Mouse (Mus musculus) embryonic facial prominence, embryonic 15.5 days (tissue): Measurements from ENCODE around the gene Gspt1. TPM values are rescaled to one million over a fixed set of nuclear protein-coding genes. Genes with fewer than 3 reads are reported as not detected.

Source experiments
- ATAC-seq: fragments of 200-750 bp; cut with Nextera tagmentation; 2 replicates; pipeline ENCODE4 v1.8.0; 2017; ENCODE audit warnings: low read depth, moderate TSS enrichment; ENCODE audit not compliant: insufficient number of reproducible peaks, low FRiP score, low TSS enrichment
- H3K27ac ChIP-seq: fragments of 300-500 bp; sonication (generic); replicated peaks from 2 replicates; pipeline ENCODE4 v1.5.1; 2015; ENCODE audit warnings: mild to moderate bottlenecking, inconsistent platforms
- H3K27me3 ChIP-seq: fragments of 300-500 bp; sonication (generic); 2 replicates; pipeline ENCODE4 v1.6.1; 2015; ENCODE audit warnings: inconsistent platforms
- H3K36me3 ChIP-seq: fragments of 300-500 bp; sonication (generic); 2 replicates; pipeline ENCODE4 v1.6.1; 2015; ENCODE audit warnings: mild to moderate bottlenecking, inconsistent platforms
- H3K4me1 ChIP-seq: fragments of 300-500 bp; sonication (generic); 2 replicates; pipeline ENCODE4 v1.6.1; 2015; ENCODE audit warnings: inconsistent platforms
- H3K4me2 ChIP-seq: fragments of 300-500 bp; sonication (generic); replicated peaks from 2 replicates; pipeline ENCODE4 v1.6.1; 2015; ENCODE audit warnings: mild to moderate bottlenecking, inconsistent platforms
- H3K4me3 ChIP-seq: fragments of 300-500 bp; sonication (generic); replicated peaks from 2 replicates; pipeline ENCODE4 v1.5.1; 2015; ENCODE audit warnings: mild to moderate bottlenecking, inconsistent platforms
- H3K9ac ChIP-seq: fragments of 300-500 bp; sonication (generic); 2 replicates; pipeline ENCODE4 v1.6.1; 2015; ENCODE audit warnings: inconsistent platforms
- H3K9me3 ChIP-seq: fragments of 300-500 bp; sonication (generic); replicated peaks from 2 replicates; pipeline ENCODE4 v1.6.1; 2016; ENCODE audit warnings: inconsistent platforms
- WGBS: fragments of 180-500 bp; shearing (Covaris S2); methylation state at CpG from one replicate; pipeline ENCODE4 v1.1.7; 2015; 5-methylcytosine and 5-hydroxymethylcytosine counted together
- polyA plus RNA-seq: library from polyadenylated mRNA; unstranded; fragments of >200 nt; fragmentation: Nextera tagmentation; extraction: Ambion mirVana; gene quantifications from 2 replicates; pipeline ENCODE4 v1.2.1, GENCODE M21; 2015

Gspt1 gene
- polyA plus RNA-seq, 1 experiment from 2014 or later: 77.7 TPM

DNA sequence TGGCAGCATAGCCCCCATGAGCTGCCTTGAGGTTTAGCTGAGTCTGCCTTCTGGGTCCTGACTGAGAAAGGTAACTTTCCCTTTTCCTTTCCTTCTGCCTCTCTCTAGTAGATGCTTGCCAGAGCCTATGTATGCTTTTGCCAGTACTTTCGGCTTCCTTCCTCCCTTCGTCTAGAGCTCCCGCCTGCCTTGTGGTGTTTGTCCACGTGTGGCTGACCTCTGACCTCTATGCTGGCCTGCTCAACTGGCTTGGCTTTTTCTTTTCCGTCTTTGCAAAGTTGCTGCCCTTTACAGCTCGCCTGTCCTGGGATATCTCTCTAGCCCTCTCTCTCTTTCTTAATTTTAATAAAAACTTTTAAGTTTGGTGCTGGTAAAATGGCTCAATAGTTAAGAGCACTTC is 15.7 kb upstream of the Gspt1 start:
- H3K27me3 ChIP-seq: no peaks in the 10 kb centered on the region
- H3K27ac ChIP-seq: no peak overlapping the region
- H3K9ac ChIP-seq: no peak overlapping the region
- ATAC-seq: no peak
- H3K4me2 ChIP-seq: no peak overlapping the region
- H3K36me3 ChIP-seq: no peaks in the 10 kb centered on the region
- H3K9me3 ChIP-seq: no peaks in the 10 kb centered on the region
- WGBS: 25% methylated on average over 6 of the region's 6 CpGs
- no peak overlapping the region for H3K4me3 ChIP-seq
- no peaks in the 10 kb centered on the region for H3K4me1 ChIP-seq

- Histone ChIP-seq H3K9me3 (no peaks in the 10 kb centered on the region), H3K4me1 (no peaks in the 10 kb centered on the region), H3K36me3 (no peaks in the 10 kb centered on the region), H3K4me2 (no peak overlapping the region), H3K4me3 (no peak overlapping the region), H3K27ac (no peak overlapping the region), H3K9ac (no peak overlapping the region), H3K27me3 (no peaks in the 10 kb centered on the region)
- ATAC-seq: no peak
- whole genome bisulfite sequencing: 90% methylated on average over 2 of the region's 2 CpGs
These were observed 12.4 kb upstream of the Gspt1 start for GRCm38 (mm10) chr16:11266556-11266955.

DNA sequence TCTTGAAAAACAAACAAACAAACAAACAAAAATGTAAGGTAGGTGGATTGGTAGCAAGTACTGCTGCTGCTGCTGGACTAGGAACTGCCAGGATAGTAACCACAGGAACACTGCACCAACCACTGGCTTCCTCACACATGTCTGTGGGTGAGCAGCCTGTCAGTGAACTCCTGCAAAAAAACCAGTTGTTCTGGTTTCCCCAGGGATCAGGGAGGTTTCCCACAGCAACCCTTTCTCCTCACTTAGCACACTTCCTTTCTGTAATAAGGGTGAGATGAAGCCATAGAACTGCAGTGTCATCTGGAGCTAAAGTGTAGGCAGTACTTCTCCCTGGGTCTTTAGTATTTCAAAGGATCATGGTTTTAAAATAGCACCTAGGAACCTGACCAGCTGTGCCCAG is 9.1 kb upstream of the Gspt1 start:
- ATAC-seq: peak; percentile 67
- no peak overlapping the region for H3K4me3 ChIP-seq

DNA sequence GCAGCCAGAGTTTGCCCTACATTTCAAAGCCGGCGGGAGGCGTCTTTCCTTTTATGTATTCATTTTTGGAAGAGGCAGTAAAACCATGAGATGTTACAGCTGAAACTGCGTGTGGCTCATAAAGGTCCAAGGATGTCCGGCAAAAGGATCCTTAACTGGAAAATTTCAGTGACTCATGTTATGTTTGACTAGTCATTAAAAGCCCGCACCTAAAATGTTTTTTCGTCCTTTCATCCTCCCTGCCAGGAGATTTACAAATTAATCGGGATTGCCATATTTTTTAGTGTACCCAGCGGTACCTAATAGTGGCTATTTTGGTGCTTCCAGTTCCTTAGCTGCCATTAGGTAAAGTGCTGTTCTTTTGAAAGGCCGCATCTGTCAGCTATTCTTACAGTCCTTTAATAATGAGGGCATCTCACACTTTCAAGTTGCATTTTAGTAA is 619 bp upstream of the Gspt1 start:
- Histone ChIP-seq H3K4me1 (peaks cover 15% of the 10 kb centered on the region), H3K9me3 (no peaks in the 10 kb centered on the region), H3K27me3 (no peaks in the 10 kb centered on the region), H3K36me3 (no peaks in the 10 kb centered on the region), H3K27ac (peak overlapping the region; percentile 92), H3K9ac (peak overlapping the region; percentile 58), H3K4me2 (peak overlapping the region; percentile 55), H3K4me3 (peak overlapping the region; percentile 98)
- 17% methylated on average over 10 of the region's 10 CpGs for WGBS
- ATAC-seq: no peak

More for the DNA sequence above, 9.1 kb upstream of the Gspt1 start:
- Histone ChIP-seq H3K27ac (no peak overlapping the region), H3K9me3 (no peaks in the 10 kb centered on the region), H3K4me1 (no peaks in the 10 kb centered on the region), H3K9ac (no peak overlapping the region), H3K4me2 (no peak overlapping the region), H3K27me3 (no peaks in the 10 kb centered on the region), H3K36me3 (no peaks in the 10 kb centered on the region)

DNA sequence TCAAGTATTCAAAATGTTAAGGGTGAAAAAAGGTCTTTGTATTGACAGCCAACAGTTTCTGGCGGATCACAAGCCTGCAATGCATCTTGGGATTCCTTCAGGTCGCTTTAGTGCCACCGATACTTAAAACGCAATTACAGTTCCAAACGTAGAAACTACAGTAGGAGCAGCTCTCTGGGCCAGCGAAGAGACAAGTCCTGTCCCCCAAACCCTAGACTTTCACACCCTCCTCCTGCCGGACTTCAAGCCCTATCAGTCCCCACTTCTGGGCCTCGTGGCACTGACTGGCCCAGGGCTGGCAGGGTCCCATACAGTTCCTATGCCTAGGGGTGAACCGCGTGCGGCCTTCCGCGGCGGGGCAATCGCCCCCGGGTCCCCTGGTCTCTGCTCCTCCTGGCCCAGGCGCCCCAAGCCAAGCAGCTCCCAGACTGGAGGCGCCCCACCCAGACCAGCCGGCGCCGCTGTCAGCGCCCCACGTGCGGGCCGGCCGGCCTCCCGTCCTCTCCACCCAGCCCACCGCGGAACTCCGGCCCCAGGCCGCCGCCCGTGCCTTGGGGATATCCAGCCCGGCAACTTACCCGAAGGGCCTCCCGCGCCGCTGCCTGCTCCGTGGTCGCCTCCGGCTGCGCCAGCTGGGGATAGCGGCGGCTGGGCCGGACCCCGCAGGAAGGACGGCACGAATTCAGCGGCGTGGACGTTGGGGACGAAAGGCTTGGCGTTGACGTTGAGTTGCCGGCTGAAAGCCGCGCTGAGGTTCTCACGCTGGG is 877 bp downstream of the Gspt1 start:
- Histone ChIP-seq H3K9me3 (no peaks in the 10 kb centered on the region), H3K4me1 (peaks cover 15% of the 10 kb centered on the region), H3K27ac (peak overlapping the region; percentile 96), H3K9ac (peak overlapping the region; percentile 78), H3K27me3 (no peaks in the 10 kb centered on the region), H3K36me3 (no peaks in the 10 kb centered on the region), H3K4me3 (peak overlapping the region; percentile 98), H3K4me2 (peak overlapping the region; percentile 67)
- peak; percentile 36; the same call in 1 of the 2 replicates for ATAC-seq
- under 1% methylated on average over 48 of the region's 58 CpGs for WGBS

GRCm38 (mm10) chr16:11247791-11248190 is 6.3 kb downstream of the Gspt1 start:
- no peak overlapping the region for H3K4me2 ChIP-seq
- H3K27ac ChIP-seq: no peak overlapping the region
- H3K4me3 ChIP-seq: no peak overlapping the region
- no peaks in the 10 kb centered on the region for H3K9me3 ChIP-seq
- H3K36me3 ChIP-seq: no peaks in the 10 kb centered on the region
- no peak for ATAC-seq
- no peaks in the 10 kb centered on the region for H3K27me3 ChIP-seq
- 76% methylated on average over 2 of the region's 2 CpGs for WGBS
- no peak overlapping the region for H3K9ac ChIP-seq
- peaks cover 12% of the 10 kb centered on the region for H3K4me1 ChIP-seq

- H3K4me2 ChIP-seq: no peak overlapping the region
- H3K9me3 ChIP-seq: no peaks in the 10 kb centered on the region
- ATAC-seq: no peak
- WGBS: 78% methylated on average over 9 of the region's 9 CpGs
- H3K36me3 ChIP-seq: no peaks in the 10 kb centered on the region
- no peak overlapping the region for H3K9ac ChIP-seq
- H3K4me1 ChIP-seq: no peaks in the 10 kb centered on the region
- no peak overlapping the region for H3K27ac ChIP-seq
- H3K27me3 ChIP-seq: no peaks in the 10 kb centered on the region
- H3K4me3 ChIP-seq: no peak overlapping the region
These were observed 8.4 kb downstream of the Gspt1 start for GRCm38 (mm10) chr16:11245767-11246166.

DNA sequence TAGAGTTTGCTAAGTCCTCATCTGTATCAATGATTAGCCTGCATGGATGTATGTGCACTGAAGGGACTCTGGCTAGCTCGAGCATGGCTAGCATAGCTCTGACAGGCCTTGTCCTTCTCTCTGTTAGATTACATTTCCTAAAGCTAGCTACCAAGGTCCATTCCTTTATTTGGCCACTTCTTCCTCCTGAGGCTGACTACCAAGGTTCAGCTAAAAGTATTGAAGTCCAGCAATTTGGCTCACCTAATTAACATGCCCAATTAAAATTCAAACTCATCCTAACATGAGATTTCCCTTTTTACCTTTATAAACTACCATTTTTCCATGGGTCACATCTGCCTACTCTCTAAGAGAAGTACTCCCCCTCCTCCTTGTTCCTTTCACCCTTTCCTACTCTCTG is 11.7 kb downstream of the Gspt1 start:
- Histone ChIP-seq H3K4me1 (no peaks in the 10 kb centered on the region), H3K9me3 (no peaks in the 10 kb centered on the region), H3K9ac (no peak overlapping the region), H3K27ac (no peak overlapping the region), H3K36me3 (peaks cover 15% of the 10 kb centered on the region; the same call in 1 of the 2 replicates), H3K4me3 (no peak overlapping the region), H3K4me2 (no peak overlapping the region), H3K27me3 (no peaks in the 10 kb centered on the region)
- 89% methylated on average over 1 of the region's 1 CpGs for WGBS
- no peak for ATAC-seq

DNA sequence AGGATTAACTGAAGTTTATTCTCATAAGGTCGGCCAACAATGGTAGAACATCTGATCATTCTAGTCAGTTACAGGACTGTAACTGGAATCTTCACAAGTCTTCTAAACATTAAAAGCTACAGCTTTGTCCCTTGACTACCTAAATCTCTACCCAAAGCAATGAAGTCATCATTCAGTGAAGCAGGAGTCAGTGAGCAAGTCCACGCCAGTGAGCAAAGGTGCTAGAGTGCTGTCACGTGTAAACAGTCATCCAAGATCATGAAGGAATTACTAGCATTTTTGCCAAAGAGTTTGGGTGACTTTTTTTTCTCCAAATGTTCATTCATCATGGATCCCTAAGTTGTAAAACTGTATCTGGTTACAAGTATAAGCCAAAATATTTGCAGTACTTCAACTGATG is 36.3 kb downstream of the Gspt1 start:
- no peak for ATAC-seq
- peaks cover 50% of the 10 kb centered on the region for H3K36me3 ChIP-seq
- no peaks in the 10 kb centered on the region for H3K4me1 ChIP-seq
- no peak overlapping the region for H3K4me2 ChIP-seq
- no peak overlapping the region for H3K4me3 ChIP-seq
- no peak overlapping the region for H3K27ac ChIP-seq
- no peaks in the 10 kb centered on the region for H3K9me3 ChIP-seq
- H3K9ac ChIP-seq: no peak overlapping the region
- 78% methylated on average over 3 of the region's 3 CpGs for WGBS
- H3K27me3 ChIP-seq: no peaks in the 10 kb centered on the region

GRCm38 (mm10) chr16:11203600-11204390 is 50.3 kb downstream of the Gspt1 start:
- Histone ChIP-seq H3K36me3 (peaks cover 32% of the 10 kb centered on the region), H3K27me3 (no peaks in the 10 kb centered on the region), H3K4me1 (peaks cover 23% of the 10 kb centered on the region), H3K4me3 (peak overlapping the region; percentile 89), H3K27ac (peak overlapping the region; percentile 82), H3K4me2 (peak overlapping the region; percentile 72), H3K9me3 (no peaks in the 10 kb centered on the region), H3K9ac (peak overlapping the region; percentile 67)
- 5% methylated on average over 24 of the region's 24 CpGs for WGBS
- no peak for ATAC-seq
